Mouse (Mus musculus): ENCODE results near the gene Tacc2. TPM values are rescaled to one million over a fixed set of nuclear protein-coding genes. Genes with fewer than 3 reads are reported as not detected.

Tacc2 gene
- polyA plus RNA-seq, 1 experiment from 2014 or later, result 63.4 TPM

- peaks cover 19% of the 10 kb centered on the region for H3K36me3 ChIP-seq (ENCODE audit: control insufficient read depth, insufficient read depth, low read length)
- no peak overlapping the region for H3K4me3 ChIP-seq (ENCODE audit: low read depth, low read length)
- H3K9me3 ChIP-seq (ENCODE audit: control insufficient read depth, low read length), result no peaks in the 10 kb centered on the region
- no peak for ATAC-seq (ENCODE audit: low read depth)
- no peaks in the 10 kb centered on the region for H3K4me1 ChIP-seq (ENCODE audit: control insufficient read depth, insufficient read depth, low read length)
- H3K27ac ChIP-seq (ENCODE audit: low read depth, low read length), result no peak overlapping the region
- WGBS, result 97% methylated on average over 17 of the region's 17 CpGs
- H3K27me3 ChIP-seq (ENCODE audit: control insufficient read depth, insufficient read depth, low read length), result no peaks in the 10 kb centered on the region
- no peak overlapping the region for H3K4me2 ChIP-seq (ENCODE audit: low read depth, low read length)
- H3K9ac ChIP-seq (replicated peaks; ENCODE audit: low read depth, low read length), result no peak overlapping the region
These were observed 186.9 kb downstream of the Tacc2 start for GRCm38 (mm10) chr7:130764160-130764559.

DNA sequence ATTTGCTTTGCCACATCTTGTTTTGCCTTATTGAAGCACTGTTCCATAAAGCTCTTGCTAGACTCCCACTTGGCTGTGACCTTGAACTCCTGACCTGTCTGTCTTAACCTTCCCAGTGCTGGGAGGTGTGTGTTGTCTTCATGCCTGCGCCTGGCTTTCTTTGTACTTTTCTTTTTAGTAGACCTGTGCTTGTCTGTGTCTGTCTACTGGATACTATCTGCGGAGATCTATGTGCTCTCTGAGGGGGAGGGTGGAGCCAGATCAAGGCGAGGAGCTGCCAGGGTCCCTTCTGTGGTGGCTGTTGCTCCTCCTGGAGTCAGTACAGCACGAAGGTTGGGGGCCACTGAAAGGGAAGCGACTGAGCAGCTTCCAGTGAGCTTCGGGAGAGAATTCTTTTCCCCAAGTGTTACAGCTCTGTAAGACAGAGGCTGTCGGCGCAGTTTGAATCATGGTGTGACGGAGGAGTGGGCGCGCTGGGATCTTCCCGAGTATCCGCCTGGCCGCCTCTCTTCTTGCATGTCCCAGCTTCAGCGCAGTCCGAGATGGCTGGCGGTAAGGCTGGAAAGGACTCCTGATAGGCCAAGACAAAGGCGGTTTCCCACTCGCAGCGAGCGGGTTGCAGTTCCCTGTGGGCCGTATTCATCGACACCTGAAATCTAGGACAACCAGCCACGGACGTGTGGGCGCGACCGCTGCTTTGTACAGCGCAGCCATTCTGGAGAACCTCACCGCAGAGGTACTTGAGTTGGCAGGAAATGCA lies 189.4 kb downstream of the Tacc2 start:
- no peak for ATAC-seq (ENCODE audit: low read depth)
- H3K27me3 ChIP-seq (ENCODE audit: control insufficient read depth, insufficient read depth, low read length), result no peaks in the 10 kb centered on the region
- 82% methylated on average over 30 of the region's 30 CpGs for WGBS
- no peak overlapping the region for H3K9ac ChIP-seq (replicated peaks; ENCODE audit: low read depth, low read length)
- H3K27ac ChIP-seq (ENCODE audit: low read depth, low read length), result no peak overlapping the region
- H3K36me3 ChIP-seq (ENCODE audit: control insufficient read depth, insufficient read depth, low read length), result peaks cover 7% of the 10 kb centered on the region; the same call in 1 of the 2 replicates
- no peaks in the 10 kb centered on the region for H3K9me3 ChIP-seq (ENCODE audit: control insufficient read depth, low read length)
- no peaks in the 10 kb centered on the region for H3K4me1 ChIP-seq (ENCODE audit: control insufficient read depth, insufficient read depth, low read length)
- no peak overlapping the region for H3K4me2 ChIP-seq (ENCODE audit: low read depth, low read length)
- H3K4me3 ChIP-seq (ENCODE audit: low read depth, low read length), result no peak overlapping the region

DNA sequence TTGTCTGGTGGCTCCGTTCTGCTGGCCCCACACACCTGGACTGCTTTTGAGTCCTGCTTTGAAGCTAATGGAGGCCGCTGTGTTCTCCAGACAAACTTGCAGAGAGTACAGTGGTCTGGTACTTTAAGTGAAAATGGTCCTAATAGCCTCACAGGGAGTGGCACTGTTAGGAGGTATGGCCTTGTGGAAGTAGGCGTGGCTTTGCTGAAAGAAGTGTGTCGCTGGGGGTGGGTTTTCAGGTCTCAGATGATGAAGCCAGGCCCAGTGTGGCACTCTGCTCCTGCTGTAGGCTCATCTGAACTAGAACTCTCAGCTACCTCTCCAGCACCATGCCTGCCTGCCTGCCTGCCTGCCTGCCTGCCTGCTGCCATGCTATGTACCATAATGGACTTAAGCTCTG lies 190.9 kb downstream of the Tacc2 start:
- 92% methylated on average over 4 of the region's 4 CpGs for WGBS

DNA sequence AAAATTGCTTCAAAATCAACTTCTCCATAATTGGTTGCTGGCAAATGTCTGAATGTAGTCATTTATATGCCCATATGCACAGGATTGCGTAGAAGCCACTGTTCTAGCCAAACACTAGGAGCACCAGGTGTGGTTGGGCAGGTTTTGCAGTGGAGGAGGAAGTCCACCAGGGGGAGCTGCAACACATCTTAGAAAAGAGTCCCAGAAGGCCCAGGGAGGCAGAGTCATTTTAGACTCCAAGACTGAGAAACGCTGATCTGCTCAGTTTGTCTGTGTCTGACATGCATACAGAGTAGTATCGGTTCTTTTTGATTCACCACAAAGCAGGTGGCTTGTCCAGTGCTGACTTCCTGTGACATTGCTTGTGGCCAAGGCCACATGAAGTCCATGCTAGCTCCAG lies 193.5 kb downstream of the Tacc2 start:
- Histone ChIP-seq H3K36me3 (ENCODE audit: control insufficient read depth, insufficient read depth, low read length) (peaks cover under 1% of the 10 kb centered on the region; the same call in 1 of the 2 replicates), H3K27ac (ENCODE audit: low read depth, low read length) (no peak overlapping the region), H3K4me3 (ENCODE audit: low read depth, low read length) (no peak overlapping the region), H3K9ac (replicated peaks; ENCODE audit: low read depth, low read length) (no peak overlapping the region), H3K4me2 (ENCODE audit: low read depth, low read length) (no peak overlapping the region), H3K9me3 (ENCODE audit: control insufficient read depth, low read length) (no peaks in the 10 kb centered on the region), H3K27me3 (ENCODE audit: control insufficient read depth, insufficient read depth, low read length) (no peaks in the 10 kb centered on the region), H3K4me1 (ENCODE audit: control insufficient read depth, insufficient read depth, low read length) (no peaks in the 10 kb centered on the region)
- ATAC-seq (ENCODE audit: low read depth), result no peak; the same call in 1 of the 2 replicates
- WGBS, result 26% methylated on average over 3 of the region's 3 CpGs

More for the DNA sequence above, 190.9 kb downstream of the Tacc2 start:
- no peak overlapping the region for H3K4me3 ChIP-seq (ENCODE audit: low read depth, low read length)
- no peak overlapping the region for H3K4me2 ChIP-seq (ENCODE audit: low read depth, low read length)
- H3K27me3 ChIP-seq (ENCODE audit: control insufficient read depth, insufficient read depth, low read length), result no peaks in the 10 kb centered on the region
- no peak for ATAC-seq (ENCODE audit: low read depth)
- no peaks in the 10 kb centered on the region for H3K4me1 ChIP-seq (ENCODE audit: control insufficient read depth, insufficient read depth, low read length)
- H3K9me3 ChIP-seq (ENCODE audit: control insufficient read depth, low read length), result no peaks in the 10 kb centered on the region
- H3K36me3 ChIP-seq (ENCODE audit: control insufficient read depth, insufficient read depth, low read length), result peaks cover 7% of the 10 kb centered on the region; the same call in 1 of the 2 replicates
- H3K9ac ChIP-seq (replicated peaks; ENCODE audit: low read depth, low read length), result no peak overlapping the region
- H3K27ac ChIP-seq (ENCODE audit: low read depth, low read length), result no peak overlapping the region

GRCm38 (mm10) chr7:130773171-130773830 lies 196.1 kb downstream of the Tacc2 start:
- WGBS, result 69% methylated on average over 11 of the region's 11 CpGs
- H3K4me1 ChIP-seq (ENCODE audit: control insufficient read depth, insufficient read depth, low read length), result no peaks in the 10 kb centered on the region
- H3K4me3 ChIP-seq (ENCODE audit: low read depth, low read length), result no peak overlapping the region
- ATAC-seq (ENCODE audit: low read depth), result no peak
- no peak overlapping the region for H3K4me2 ChIP-seq (ENCODE audit: low read depth, low read length)
- H3K9ac ChIP-seq (replicated peaks; ENCODE audit: low read depth, low read length), result no peak overlapping the region
- H3K9me3 ChIP-seq (ENCODE audit: control insufficient read depth, low read length), result no peaks in the 10 kb centered on the region
- no peaks in the 10 kb centered on the region for H3K36me3 ChIP-seq (ENCODE audit: control insufficient read depth, insufficient read depth, low read length)
- no peak overlapping the region for H3K27ac ChIP-seq (ENCODE audit: low read depth, low read length)
- H3K27me3 ChIP-seq (ENCODE audit: control insufficient read depth, insufficient read depth, low read length), result no peaks in the 10 kb centered on the region

DNA sequence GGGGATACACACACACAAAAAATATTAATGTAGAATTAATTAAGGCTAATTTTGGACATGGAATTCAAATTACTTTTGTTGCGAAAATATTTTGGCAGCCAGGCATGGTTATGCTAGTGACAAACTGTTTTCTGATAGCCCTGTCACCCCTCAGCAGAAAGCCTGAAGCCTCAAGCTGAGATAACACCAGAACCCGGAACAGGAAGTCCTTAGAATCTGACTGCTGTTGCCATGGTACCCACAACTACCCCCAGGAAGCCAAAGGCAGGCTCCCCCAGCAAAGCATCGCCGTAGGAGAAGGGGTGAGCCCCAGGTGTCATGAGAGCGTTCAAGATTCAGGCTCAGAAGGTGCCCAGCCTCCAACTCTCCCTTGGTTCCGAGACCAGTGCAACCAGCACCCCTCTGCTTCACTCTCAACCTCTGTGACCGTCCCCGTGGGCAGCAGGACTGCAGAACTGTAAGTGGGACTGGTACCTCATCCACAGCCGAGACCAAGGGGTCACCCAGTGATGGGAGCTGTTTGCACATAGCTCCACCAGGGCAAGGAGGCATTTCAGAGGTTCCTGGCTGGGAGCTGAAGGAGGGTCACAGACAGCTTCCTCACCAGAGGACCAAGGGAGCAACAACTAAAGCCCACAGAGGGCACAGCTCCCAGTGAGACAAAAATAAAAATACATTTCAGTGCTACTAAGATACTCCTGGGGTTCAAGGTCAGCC lies 196.8 kb downstream of the Tacc2 start, which contains the start of gene Btbd16:
Gene Btbd16, plus strand, starts transcription at position 156 of the 717 bp plus-strand sequence.
- no peak for ATAC-seq (ENCODE audit: low read depth)
- no peak within 1 kb of the TSS for H3K27ac ChIP-seq (ENCODE audit: low read depth, low read length)
- H3K4me1 ChIP-seq (ENCODE audit: control insufficient read depth, insufficient read depth, low read length), result no peaks in the 10 kb centered on the region
- no peak within 1 kb of the TSS for H3K4me3 ChIP-seq (ENCODE audit: low read depth, low read length)
- no peak within 1 kb of the TSS for H3K9ac ChIP-seq (replicated peaks; ENCODE audit: low read depth, low read length)
- H3K9me3 ChIP-seq (ENCODE audit: control insufficient read depth, low read length), result no peaks in the 10 kb centered on the region
- no peaks in the 10 kb centered on the region for H3K27me3 ChIP-seq (ENCODE audit: control insufficient read depth, insufficient read depth, low read length)
- no peaks in the 10 kb centered on the region for H3K36me3 ChIP-seq (ENCODE audit: control insufficient read depth, insufficient read depth, low read length)
- WGBS, result 60% methylated on average over 9 of the region's 9 CpGs
- no peak within 1 kb of the TSS for H3K4me2 ChIP-seq (ENCODE audit: low read depth, low read length)

DNA sequence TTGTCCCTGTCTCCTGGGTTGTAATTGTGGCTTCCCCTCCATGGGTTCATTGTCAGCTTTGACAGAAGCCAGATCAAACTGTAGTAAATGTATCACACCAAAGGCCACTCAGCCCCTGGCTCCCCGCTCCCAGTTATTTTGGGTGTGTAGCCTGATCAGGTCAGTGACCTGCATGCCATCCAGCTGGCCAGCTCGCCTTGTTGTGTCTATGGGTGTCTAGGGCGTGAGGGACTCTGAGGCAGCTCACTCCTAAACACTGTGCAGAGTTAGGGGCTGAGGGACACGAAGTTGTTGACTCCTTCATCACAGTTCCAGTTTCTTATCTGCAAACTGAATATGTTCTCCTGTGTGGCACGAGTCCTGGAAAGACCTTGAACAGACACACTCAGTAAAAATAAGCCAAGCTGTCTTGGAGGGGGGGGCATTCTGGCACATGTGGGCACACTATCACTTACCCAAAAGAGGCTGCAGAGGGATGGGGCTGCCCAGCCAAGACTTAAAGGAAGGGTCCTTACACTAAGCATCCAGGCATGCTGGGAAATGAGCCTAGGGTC lies 203.7 kb downstream of the Tacc2 start:
- Histone ChIP-seq H3K9ac (replicated peaks; ENCODE audit: low read depth, low read length) (no peak overlapping the region), H3K36me3 (ENCODE audit: control insufficient read depth, insufficient read depth, low read length) (no peaks in the 10 kb centered on the region), H3K27me3 (ENCODE audit: control insufficient read depth, insufficient read depth, low read length) (no peaks in the 10 kb centered on the region), H3K4me2 (ENCODE audit: low read depth, low read length) (no peak overlapping the region), H3K4me3 (ENCODE audit: low read depth, low read length) (no peak overlapping the region), H3K27ac (ENCODE audit: low read depth, low read length) (no peak overlapping the region), H3K4me1 (ENCODE audit: control insufficient read depth, insufficient read depth, low read length) (no peaks in the 10 kb centered on the region), H3K9me3 (ENCODE audit: control insufficient read depth, low read length) (no peaks in the 10 kb centered on the region)
- 76% methylated on average over 5 of the region's 5 CpGs for whole genome bisulfite sequencing
- ATAC-seq (ENCODE audit: low read depth), result no peak

GRCm38 (mm10) chr7:130782501-130783050 lies 205.3 kb downstream of the Tacc2 start:
- Histone ChIP-seq H3K36me3 (ENCODE audit: control insufficient read depth, insufficient read depth, low read length) (no peaks in the 10 kb centered on the region), H3K27ac (ENCODE audit: low read depth, low read length) (no peak overlapping the region), H3K4me2 (ENCODE audit: low read depth, low read length) (no peak overlapping the region), H3K9me3 (ENCODE audit: control insufficient read depth, low read length) (no peaks in the 10 kb centered on the region), H3K9ac (replicated peaks; ENCODE audit: low read depth, low read length) (no peak overlapping the region), H3K27me3 (ENCODE audit: control insufficient read depth, insufficient read depth, low read length) (no peaks in the 10 kb centered on the region), H3K4me1 (ENCODE audit: control insufficient read depth, insufficient read depth, low read length) (no peaks in the 10 kb centered on the region), H3K4me3 (ENCODE audit: low read depth, low read length) (no peak overlapping the region)
- 73% methylated on average over 5 of the region's 5 CpGs for WGBS
- ATAC-seq (ENCODE audit: low read depth), result no peak

Measured in neural tube, embryonic 14.5 days (tissue).